Mouse (Mus musculus) cerebellum, postnatal 4 days (tissue): ENCODE results near the gene Snx17.

ENCODE experiments used
- DNase-seq, 2 experiments: peaks; one replicate each; pipeline ENCODE4 v3.0.0; 2022; ENCODE audit warnings: low spot score in 2 of 2, mixed read lengths in 1 of 2

Gene Snx17

GRCm38 (mm10) chr5:31192939-31193630, at the start of gene Snx17, which contains the start of gene Eif2b4:
Snx17 (plus strand) TSS chr5:31193227.
Eif2b4 (minus strand) TSS chr5:31193430.
- peak; percentile 99 for DNase-seq

GRCm38 (mm10) chr5:31149781-31150180, 43.2 kb upstream of the Snx17 start:
- DNase-seq: no peak

GRCm38 (mm10) chr5:31151746-31152145, 41.3 kb upstream of the Snx17 start:
- DNase-seq: no peak

GRCm38 (mm10) chr5:31153516-31154151, 39.4 kb upstream of the Snx17 start:
- no peak for DNase-seq

DNA sequence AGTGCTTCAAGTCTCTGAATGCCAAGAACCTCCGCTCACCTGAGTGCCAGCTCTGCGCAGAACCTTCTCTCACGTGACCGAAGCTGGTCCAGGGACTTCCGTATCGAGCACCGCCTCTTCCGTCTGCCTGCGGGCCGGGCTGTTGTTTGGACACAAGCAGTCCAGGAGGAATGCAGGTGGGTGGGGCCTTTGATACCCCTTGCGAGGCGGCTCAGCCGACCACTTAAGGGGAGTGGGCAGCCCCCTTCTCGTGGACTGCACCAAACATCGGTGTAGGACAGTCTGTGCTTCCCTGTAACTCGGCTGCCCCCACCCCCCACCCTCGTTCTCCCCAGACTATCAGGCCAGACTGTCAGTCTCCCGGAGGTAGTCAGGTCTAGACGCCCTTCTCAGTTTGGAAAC, 38.9 kb upstream of the Snx17 start, which contains the start of gene Mpv17:
TSS of gene Mpv17 (minus strand) at position 100 of the 402 bp plus-strand sequence.
- DNase-seq: peak; percentile 45 to 73

GRCm38 (mm10) chr5:31162462-31162861, 30.6 kb upstream of the Snx17 start:
- DNase-seq: no peak

DNA sequence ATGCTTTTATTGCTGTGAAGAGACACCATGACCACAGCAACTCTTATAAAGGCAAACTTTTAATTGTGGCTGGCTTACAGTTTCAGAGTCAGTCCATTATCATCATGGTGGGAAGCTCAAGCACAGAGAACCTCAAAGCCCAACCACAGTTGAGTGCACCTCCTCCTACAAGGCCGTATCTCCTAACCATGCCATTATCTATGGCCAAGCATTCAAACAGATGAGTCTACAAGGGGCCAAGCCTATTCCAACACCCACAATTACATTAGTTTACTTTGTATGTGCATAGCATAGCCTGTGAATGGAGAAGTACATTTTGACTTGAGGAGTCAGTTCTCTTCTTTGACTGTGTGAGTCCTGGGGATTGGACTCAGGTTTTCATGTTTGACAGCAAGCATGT, 28.1 kb upstream of the Snx17 start:
- no peak for DNase-seq

- DNase-seq: no peak
Measured at GRCm38 (mm10) chr5:31168630-31169029, 24.4 kb upstream of the Snx17 start.

GRCm38 (mm10) chr5:31179301-31179765, 13.7 kb upstream of the Snx17 start:
- no peak for DNase-seq

- DNase-seq: peak; percentile 85 to 94
Measured at GRCm38 (mm10) chr5:31179766-31180630, 13.0 kb upstream of the Snx17 start, which contains the start of the genes Gm29609 and Gtf3c2. Gm29609 (minus strand) TSS chr5:31179911. Gtf3c2 (minus strand) TSS chr5:31180144.

- no peak for DNase-seq
Measured at GRCm38 (mm10) chr5:31181183-31181770, 11.8 kb upstream of the Snx17 start.

GRCm38 (mm10) chr5:31183678-31184077, 9.3 kb upstream of the Snx17 start:
- DNase-seq: no peak

DNA sequence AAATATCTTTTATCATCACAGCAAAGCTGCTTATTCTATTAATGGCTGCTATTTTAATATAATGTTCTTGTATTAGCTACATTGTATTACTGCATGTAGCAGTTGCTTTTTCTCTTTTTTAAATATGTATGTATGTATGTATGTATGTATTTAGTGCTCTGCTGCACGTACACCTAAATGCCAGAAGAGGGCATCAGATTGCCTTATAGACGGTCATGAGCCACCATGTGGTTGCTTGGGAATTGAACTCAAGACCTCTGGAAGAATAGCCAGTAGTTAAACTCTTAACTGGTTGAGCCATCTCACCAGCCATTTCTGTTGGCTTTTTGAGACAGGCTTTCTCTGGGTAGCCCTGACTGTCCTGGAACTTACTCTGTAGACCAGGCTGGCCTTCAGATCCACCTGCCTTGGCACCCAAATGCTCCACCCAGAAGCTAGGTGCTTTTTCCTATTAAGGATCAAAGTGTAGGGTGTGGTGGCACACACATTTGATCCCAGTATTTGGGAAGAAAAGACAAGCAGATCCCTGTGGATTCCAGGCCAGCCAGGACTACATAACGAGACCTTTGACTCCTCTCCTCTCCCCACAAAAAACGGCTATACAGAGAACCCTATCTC, 4.7 kb upstream of the Snx17 start:
- no peak for DNase-seq

DNA sequence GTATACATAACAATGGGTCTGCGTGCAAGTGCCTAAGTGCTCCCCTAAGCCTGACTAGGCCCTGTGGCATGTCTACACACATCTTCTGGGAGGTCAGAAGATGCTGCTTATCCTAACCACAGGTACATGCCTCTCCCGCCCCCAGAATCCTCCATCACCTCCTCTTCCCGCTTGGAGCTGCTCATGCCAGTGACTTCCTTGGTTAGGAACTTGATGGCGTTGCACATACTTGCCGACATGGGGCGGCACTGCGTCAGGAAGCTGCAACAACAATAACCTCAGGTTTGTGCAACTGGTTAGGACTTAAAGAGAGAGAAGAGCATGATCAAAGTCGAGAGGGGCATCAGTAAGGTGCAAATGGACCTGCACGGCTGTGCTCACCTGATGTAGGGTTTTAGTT, 2.8 kb upstream of the Snx17 start:
- no peak for DNase-seq

- no peak for DNase-seq
Measured at GRCm38 (mm10) chr5:31192045-31192938, 735 bp upstream of the Snx17 start.

DNA sequence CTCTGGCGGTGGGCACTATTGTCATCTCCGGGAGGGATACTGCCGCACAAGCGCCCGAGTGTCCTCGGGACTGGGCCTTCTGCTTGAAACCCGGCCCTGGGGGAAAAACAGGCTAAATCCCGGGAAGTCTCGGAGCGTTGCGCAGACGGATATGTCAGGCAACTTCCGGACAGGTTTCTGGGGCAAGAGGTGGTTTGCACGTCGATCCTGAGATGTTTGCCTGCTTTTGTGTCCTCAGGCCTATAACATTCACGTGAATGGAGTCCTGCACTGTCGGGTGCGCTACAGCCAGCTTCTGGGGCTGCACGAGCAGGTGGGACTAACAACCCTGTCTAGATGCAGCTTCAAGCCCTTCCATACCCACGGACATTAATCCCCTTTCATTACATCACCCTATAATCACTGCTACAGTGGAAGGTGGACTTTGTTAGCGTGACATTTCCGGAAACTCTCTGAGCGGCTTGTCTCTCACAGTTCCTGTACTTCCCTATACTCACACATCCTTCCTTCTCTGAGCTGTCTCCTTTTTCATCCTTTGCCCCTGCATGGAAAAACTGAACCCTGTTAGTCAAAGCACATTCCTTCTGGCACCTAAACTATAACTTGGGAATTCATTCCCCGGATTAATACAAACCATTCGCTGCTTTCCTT, 729 bp downstream of the Snx17 start:
- no peak for DNase-seq

GRCm38 (mm10) chr5:31194486-31195485, 1.8 kb downstream of the Snx17 start:
- DNase-seq: no peak

DNA sequence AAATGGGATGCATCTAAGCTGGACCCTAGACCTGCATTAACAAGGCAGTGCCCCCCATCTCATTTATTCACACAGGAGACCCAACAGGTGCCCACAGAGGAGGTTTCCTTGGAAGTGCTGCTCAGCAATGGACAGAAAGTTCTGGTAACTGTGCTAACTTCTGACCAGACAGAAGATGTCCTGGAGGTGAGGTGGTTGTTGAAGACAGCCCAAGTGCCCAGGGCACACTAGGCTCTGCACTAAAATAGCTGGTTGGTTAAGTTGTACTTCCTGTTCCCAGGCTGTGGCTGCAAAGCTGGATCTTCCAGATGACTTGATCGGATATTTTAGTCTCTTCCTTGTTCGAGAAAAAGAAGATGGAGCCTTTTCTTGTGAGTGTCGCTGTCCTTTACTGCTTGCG, 2.6 kb downstream of the Snx17 start:
- no peak for DNase-seq
